Mouse (Mus musculus): Measurements from ENCODE around the gene Zcrb1. TPM values are rescaled to one million over a fixed set of nuclear protein-coding genes. Genes with fewer than 3 reads are reported as not detected.
"Not testable (repeated sequence)": the region's sequence is repeated elsewhere in the genome, so short reads cannot be mapped to it uniquely, and the experiment has no call there.

Gene Zcrb1
- polyA plus RNA-seq, 1 experiment, result 158 TPM

GRCm38 (mm10) chr15:93372525-93373119 is 25.5 kb downstream of the Zcrb1 start:
- not testable (repeated sequence) for DNase-seq (ENCODE audit: extremely low spot score in 1 of 2, low spot score in 1 of 2)

GRCm38 (mm10) chr15:93371838-93372237 is 26.3 kb downstream of the Zcrb1 start:
- no peak for DNase-seq (ENCODE audit: extremely low spot score in 1 of 2, low spot score in 1 of 2)

GRCm38 (mm10) chr15:93368558-93368957 is 29.6 kb downstream of the Zcrb1 start:
- DNase-seq (ENCODE audit: extremely low spot score in 1 of 2, low spot score in 1 of 2), result peak in 1 of 2 experiments; percentile 17

GRCm38 (mm10) chr15:93365561-93365960 is 32.6 kb downstream of the Zcrb1 start:
- DNase-seq (ENCODE audit: extremely low spot score in 1 of 2, low spot score in 1 of 2), result no peak

- DNase-seq (ENCODE audit: extremely low spot score in 1 of 2, low spot score in 1 of 2), result peak in 1 of 2 experiments; percentile 12
These were observed 39.6 kb downstream of the Zcrb1 start for GRCm38 (mm10) chr15:93358346-93359095.

- no peak for DNase-seq (ENCODE audit: extremely low spot score in 1 of 2, low spot score in 1 of 2)
These were observed 57.3 kb downstream of the Zcrb1 start for GRCm38 (mm10) chr15:93340630-93341379.

GRCm38 (mm10) chr15:93336925-93337761 is 61.0 kb downstream of the Zcrb1 start, which contains the start of gene Yaf2:
TSS of gene Yaf2 (minus strand) at chr15:93336935.
- peak; percentile 42 to 84 for DNase-seq (ENCODE audit: extremely low spot score in 1 of 2, low spot score in 1 of 2)

- peak in 1 of 2 experiments; percentile 47 for DNase-seq (ENCODE audit: extremely low spot score in 1 of 2, low spot score in 1 of 2)
These were observed 61.5 kb downstream of the Zcrb1 start for GRCm38 (mm10) chr15:93336658-93336924.

Other genes with a start within 250 kb of the Zcrb1 start
- gene Gxylt1, start 123.2 kb downstream of the Zcrb1 start, polyA plus RNA-seq (2012; rRNA removed), result 8.0 and 8.1 TPM in 2 replicates
- 136 and 140 TPM in 2 replicates for gene Yaf2, start 61.4 kb downstream of the Zcrb1 start, polyA plus RNA-seq (2012; rRNA removed)
- 25.9 and 26.5 TPM in 2 replicates for gene Pphln1, start within 50 bp of the Zcrb1 start, polyA plus RNA-seq (2012; rRNA removed)
- gene Prickle1, start 197.6 kb upstream of the Zcrb1 start, polyA plus RNA-seq (2012; rRNA removed), result 39.9 and 44.3 TPM in 2 replicates

Data from frontal cortex, adult 2 months (tissue).